Mouse (Mus musculus): Measurements from ENCODE around the gene Myf6. TPM values are rescaled to one million over a fixed set of nuclear protein-coding genes. Genes with fewer than 3 reads are reported as not detected.

Myf6 gene
- polyA plus RNA-seq (2014; fragmentation: Nextera tagmentation; extraction: Ambion mirVana) = 0.14 and 0.18 TPM in 2 replicates

DNA sequence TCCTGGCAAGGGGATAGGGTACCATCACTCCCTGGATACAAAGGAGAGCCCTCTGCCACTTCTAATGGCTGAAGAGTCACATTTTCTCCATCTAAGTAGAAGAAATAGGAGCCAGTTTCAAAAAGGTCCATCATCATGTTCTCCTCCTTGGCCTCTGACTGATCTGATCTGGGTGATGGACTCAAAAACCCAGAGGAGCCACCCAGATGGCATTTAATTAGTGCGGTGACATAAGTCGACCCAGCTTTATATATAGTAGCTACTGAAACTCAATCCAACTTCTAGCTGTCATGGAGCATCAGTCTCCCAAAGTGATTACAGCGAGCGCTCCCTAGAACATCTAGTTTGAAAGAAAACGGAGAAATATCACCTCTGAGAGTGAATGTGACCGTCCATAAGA is at the start of gene Myf6:
TSS of gene Myf6 (minus strand) at position 170 of the 400 bp plus-strand sequence.
- ATAC-seq (replicated peaks; ENCODE audit: low FRiP score) (no peak), DNase-seq (ENCODE audit: low spot score) (no peak)
- Histone ChIP-seq H3K9me3 (ENCODE audit: control insufficient read depth, low read length) (no peaks in the 10 kb centered on the region), H3K36me3 (ENCODE audit: control insufficient read depth, insufficient read depth, low read length) (no peaks in the 10 kb centered on the region), H3K4me3 (ENCODE audit: low read depth, low read length) (no peak within 1 kb of the TSS), H3K9ac (ENCODE audit: low read depth, low read length) (no peak within 1 kb of the TSS), H3K4me2 (peak within 1 kb of the TSS; percentile 41), H3K4me1 (replicated peaks; ENCODE audit: control insufficient read depth, insufficient read depth, low read length) (no peaks in the 10 kb centered on the region), H3K27ac (ENCODE audit: low read depth, low read length) (no peak within 1 kb of the TSS), H3K27me3 (replicated peaks; ENCODE audit: control insufficient read depth, insufficient read depth, low read length) (no peaks in the 10 kb centered on the region)
- 84% methylated on average over 6 of the region's 6 CpGs for WGBS

DNA sequence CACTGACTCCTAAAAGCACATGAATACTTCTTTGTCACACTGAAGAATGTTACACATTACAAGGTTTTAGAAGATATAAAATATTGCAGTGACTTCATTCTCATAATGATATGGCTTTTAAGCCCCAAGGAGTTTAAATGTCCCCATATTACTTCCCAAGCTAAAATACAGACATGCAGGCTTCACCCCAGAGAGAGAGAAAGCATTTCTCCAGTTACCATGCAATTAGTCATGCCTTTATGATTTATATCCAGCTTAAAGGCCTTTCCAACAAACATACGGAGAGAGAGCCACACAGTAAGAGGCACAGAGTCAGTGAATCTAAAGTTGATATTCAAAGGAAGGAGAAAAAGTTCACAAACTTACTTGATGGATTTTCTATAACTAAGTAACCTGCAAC is 48.5 kb upstream of the Myf6 start:
- DNase-seq (ENCODE audit: low spot score) (no peak), ATAC-seq (replicated peaks; ENCODE audit: low FRiP score) (no peak)
- Histone ChIP-seq H3K27ac (ENCODE audit: low read depth, low read length) (no peak overlapping the region), H3K27me3 (replicated peaks; ENCODE audit: control insufficient read depth, insufficient read depth, low read length) (no peaks in the 10 kb centered on the region), H3K9ac (ENCODE audit: low read depth, low read length) (no peak overlapping the region), H3K4me1 (replicated peaks; ENCODE audit: control insufficient read depth, insufficient read depth, low read length) (no peaks in the 10 kb centered on the region), H3K9me3 (ENCODE audit: control insufficient read depth, low read length) (no peaks in the 10 kb centered on the region), H3K4me2 (no peak overlapping the region), H3K36me3 (ENCODE audit: control insufficient read depth, insufficient read depth, low read length) (no peaks in the 10 kb centered on the region), H3K4me3 (ENCODE audit: low read depth, low read length) (no peak overlapping the region)
- 48% methylated on average over 1 of the region's 1 CpGs for WGBS

DNA sequence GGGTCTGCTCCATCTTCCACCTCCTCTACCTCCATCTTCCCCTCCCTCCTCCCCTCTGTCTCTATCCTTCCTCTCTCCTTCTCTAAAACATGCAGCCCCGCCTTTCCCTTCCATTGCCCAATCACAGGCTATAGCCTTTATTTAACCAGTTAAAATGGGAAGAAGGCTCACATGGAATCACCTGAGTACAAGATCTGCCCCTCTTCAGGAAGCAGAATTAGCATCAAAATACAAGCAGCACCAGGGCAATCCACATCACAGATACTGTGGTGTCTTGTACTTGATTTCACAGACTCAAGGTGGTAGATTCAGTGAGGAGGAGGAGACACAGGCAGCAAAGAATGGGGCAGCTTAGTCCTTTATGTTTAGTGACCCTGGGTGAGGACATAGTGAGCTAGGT is 34.2 kb upstream of the Myf6 start:
- Histone ChIP-seq H3K9ac (ENCODE audit: low read depth, low read length) (no peak overlapping the region), H3K27ac (ENCODE audit: low read depth, low read length) (no peak overlapping the region), H3K4me3 (ENCODE audit: low read depth, low read length) (no peak overlapping the region), H3K27me3 (replicated peaks; ENCODE audit: control insufficient read depth, insufficient read depth, low read length) (no peaks in the 10 kb centered on the region), H3K4me2 (no peak overlapping the region), H3K9me3 (ENCODE audit: control insufficient read depth, low read length) (no peaks in the 10 kb centered on the region), H3K4me1 (replicated peaks; ENCODE audit: control insufficient read depth, insufficient read depth, low read length) (no peaks in the 10 kb centered on the region), H3K36me3 (ENCODE audit: control insufficient read depth, insufficient read depth, low read length) (no peaks in the 10 kb centered on the region)
- no peak for DNase-seq (ENCODE audit: low spot score)
- no peak for ATAC-seq (replicated peaks; ENCODE audit: low FRiP score)
- 57% methylated on average over 1 of the region's 1 CpGs for WGBS

DNA sequence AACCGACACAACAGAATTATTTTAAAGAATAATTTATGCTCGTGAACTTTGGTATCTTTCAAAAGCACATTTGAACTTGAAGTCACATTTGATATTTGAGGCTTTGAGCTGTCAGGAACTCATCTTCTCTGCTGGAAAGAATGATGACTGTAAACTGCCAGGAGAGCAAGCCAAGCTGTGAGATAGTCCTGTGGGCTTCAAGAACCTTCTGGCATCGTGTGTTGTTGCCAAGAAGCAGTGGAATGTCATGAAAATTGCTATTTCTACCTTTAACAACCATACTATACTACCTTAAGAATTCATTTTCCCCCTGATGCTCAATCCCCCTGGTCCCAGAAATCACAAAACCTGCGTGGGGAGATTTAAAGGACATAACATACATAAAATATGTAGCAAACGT is 24.7 kb upstream of the Myf6 start:
- no peaks in the 10 kb centered on the region for H3K27me3 ChIP-seq (replicated peaks; ENCODE audit: control insufficient read depth, insufficient read depth, low read length)
- DNase-seq (ENCODE audit: low spot score) = no peak
- no peak for ATAC-seq (replicated peaks; ENCODE audit: low FRiP score)
- 71% methylated on average over 5 of the region's 5 CpGs for WGBS
- H3K36me3 ChIP-seq (ENCODE audit: control insufficient read depth, insufficient read depth, low read length) = no peaks in the 10 kb centered on the region
- no peak overlapping the region for H3K4me3 ChIP-seq (ENCODE audit: low read depth, low read length)
- no peaks in the 10 kb centered on the region for H3K9me3 ChIP-seq (ENCODE audit: control insufficient read depth, low read length)
- no peaks in the 10 kb centered on the region for H3K4me1 ChIP-seq (replicated peaks; ENCODE audit: control insufficient read depth, insufficient read depth, low read length)
- H3K27ac ChIP-seq (ENCODE audit: low read depth, low read length) = no peak overlapping the region
- H3K4me2 ChIP-seq = no peak overlapping the region
- H3K9ac ChIP-seq (ENCODE audit: low read depth, low read length) = no peak overlapping the region

DNA sequence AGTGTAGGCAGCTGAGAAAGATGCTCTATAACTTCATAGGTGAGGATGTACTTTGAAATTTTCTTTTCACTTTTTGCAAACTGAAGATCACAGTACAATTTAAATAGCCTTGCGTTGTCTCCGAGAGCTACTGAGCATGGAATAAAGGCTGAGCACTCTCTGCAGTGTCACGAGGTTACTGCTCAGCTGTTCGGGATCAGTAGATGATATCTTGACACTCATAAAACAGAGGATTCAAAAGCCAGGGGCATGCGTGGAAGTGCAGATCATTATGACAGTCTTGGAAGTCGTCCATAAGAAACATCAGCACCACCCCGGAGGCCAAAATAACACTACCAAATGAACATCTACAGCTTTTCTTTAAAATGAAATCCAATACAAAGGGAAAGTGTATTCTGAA is 22.1 kb upstream of the Myf6 start:
- ATAC-seq (replicated peaks; ENCODE audit: low FRiP score) = no peak

DNA sequence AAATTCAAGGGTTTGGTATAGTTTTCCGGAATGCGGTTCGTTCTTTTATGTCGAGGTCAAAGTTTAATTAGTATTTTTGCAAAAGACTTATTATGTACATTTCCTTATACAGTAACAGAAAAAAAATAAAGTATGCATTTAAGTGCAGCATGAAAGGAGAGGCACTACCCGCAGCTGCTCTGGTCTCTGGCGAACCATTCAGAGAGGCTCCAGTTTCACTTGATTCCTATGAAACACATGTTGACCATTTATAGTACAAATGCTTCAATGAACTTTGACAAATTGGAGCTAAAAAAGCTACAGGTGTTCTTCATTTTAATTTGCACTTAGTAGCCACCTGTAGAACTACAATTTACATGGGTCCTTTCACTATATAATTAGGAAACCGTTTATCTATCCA is 20.2 kb upstream of the Myf6 start:
- Histone ChIP-seq H3K9ac (ENCODE audit: low read depth, low read length) (no peak overlapping the region), H3K9me3 (ENCODE audit: control insufficient read depth, low read length) (no peaks in the 10 kb centered on the region), H3K27me3 (replicated peaks; ENCODE audit: control insufficient read depth, insufficient read depth, low read length) (no peaks in the 10 kb centered on the region), H3K27ac (ENCODE audit: low read depth, low read length) (no peak overlapping the region), H3K4me1 (replicated peaks; ENCODE audit: control insufficient read depth, insufficient read depth, low read length) (no peaks in the 10 kb centered on the region), H3K4me3 (ENCODE audit: low read depth, low read length) (no peak overlapping the region), H3K4me2 (no peak overlapping the region), H3K36me3 (ENCODE audit: control insufficient read depth, insufficient read depth, low read length) (no peaks in the 10 kb centered on the region)
- WGBS = 81% methylated on average over 7 of the region's 7 CpGs
- no peak for ATAC-seq (replicated peaks; ENCODE audit: low FRiP score)
- DNase-seq (ENCODE audit: low spot score) = no peak

More for the DNA sequence above, 22.1 kb upstream of the Myf6 start:
- Histone ChIP-seq H3K27me3 (replicated peaks; ENCODE audit: control insufficient read depth, insufficient read depth, low read length) (no peaks in the 10 kb centered on the region), H3K4me3 (ENCODE audit: low read depth, low read length) (no peak overlapping the region), H3K27ac (ENCODE audit: low read depth, low read length) (no peak overlapping the region), H3K9ac (ENCODE audit: low read depth, low read length) (no peak overlapping the region), H3K9me3 (ENCODE audit: control insufficient read depth, low read length) (no peaks in the 10 kb centered on the region), H3K4me1 (replicated peaks; ENCODE audit: control insufficient read depth, insufficient read depth, low read length) (no peaks in the 10 kb centered on the region), H3K36me3 (ENCODE audit: control insufficient read depth, insufficient read depth, low read length) (no peaks in the 10 kb centered on the region), H3K4me2 (no peak overlapping the region)
- DNase-seq (ENCODE audit: low spot score) = no peak
- 79% methylated on average over 7 of the region's 7 CpGs for WGBS

DNA sequence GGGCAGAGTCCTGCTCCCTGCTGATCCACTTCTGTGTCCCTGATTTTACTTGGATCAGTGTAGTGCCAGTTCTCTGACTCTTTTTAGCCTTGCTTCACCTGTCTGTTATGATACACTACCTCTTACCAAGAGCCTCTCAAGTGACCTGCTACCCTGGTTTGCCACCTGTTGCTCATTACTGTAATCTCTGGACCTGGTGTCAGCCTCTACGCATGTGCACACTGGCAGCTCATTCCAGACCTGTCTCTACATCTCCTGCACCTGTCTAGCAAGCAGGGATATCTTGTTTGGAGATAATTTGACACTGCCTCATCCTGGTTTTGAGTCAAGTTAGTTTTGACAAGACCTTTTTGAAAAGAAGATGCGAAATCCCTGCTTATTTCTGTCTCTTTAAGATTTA is 11.9 kb upstream of the Myf6 start:
- ATAC-seq (replicated peaks; ENCODE audit: low FRiP score) (no peak), DNase-seq (ENCODE audit: low spot score) (no peak)
- no peak overlapping the region for H3K9ac ChIP-seq (ENCODE audit: low read depth, low read length)
- H3K27ac ChIP-seq (ENCODE audit: low read depth, low read length) = no peak overlapping the region
- H3K27me3 ChIP-seq (replicated peaks; ENCODE audit: control insufficient read depth, insufficient read depth, low read length) = no peaks in the 10 kb centered on the region
- H3K4me1 ChIP-seq (replicated peaks; ENCODE audit: control insufficient read depth, insufficient read depth, low read length) = no peaks in the 10 kb centered on the region
- H3K4me3 ChIP-seq (ENCODE audit: low read depth, low read length) = no peak overlapping the region
- H3K36me3 ChIP-seq (ENCODE audit: control insufficient read depth, insufficient read depth, low read length) = no peaks in the 10 kb centered on the region
- 86% methylated on average over 2 of the region's 2 CpGs for WGBS
- H3K4me2 ChIP-seq = no peak overlapping the region
- no peaks in the 10 kb centered on the region for H3K9me3 ChIP-seq (ENCODE audit: control insufficient read depth, low read length)

DNA sequence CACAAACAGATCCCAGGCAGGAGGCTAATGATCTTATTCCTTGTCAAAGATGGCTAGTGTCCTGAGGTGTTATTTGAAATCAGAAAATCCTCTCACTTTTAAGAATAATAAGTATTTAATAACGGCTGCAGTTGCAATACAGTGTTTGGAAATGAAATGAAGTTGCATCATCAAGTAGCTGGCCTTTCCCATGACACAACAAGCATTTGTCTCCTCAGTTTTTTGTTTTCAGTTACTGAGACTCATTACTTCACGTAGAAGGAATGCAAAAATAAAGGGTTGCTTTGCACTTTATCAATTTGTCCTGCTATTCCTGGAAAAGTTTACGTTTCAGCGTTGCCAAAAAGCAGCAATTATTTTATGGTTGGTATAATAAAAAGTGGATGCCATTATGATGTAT is 8.9 kb upstream of the Myf6 start:
- no peaks in the 10 kb centered on the region for H3K36me3 ChIP-seq (ENCODE audit: control insufficient read depth, insufficient read depth, low read length)
- H3K4me3 ChIP-seq (ENCODE audit: low read depth, low read length) = no peak overlapping the region
- ATAC-seq (replicated peaks; ENCODE audit: low FRiP score) (no peak), DNase-seq (ENCODE audit: low spot score) (no peak)
- H3K27me3 ChIP-seq (replicated peaks; ENCODE audit: control insufficient read depth, insufficient read depth, low read length) = no peaks in the 10 kb centered on the region
- no peaks in the 10 kb centered on the region for H3K4me1 ChIP-seq (replicated peaks; ENCODE audit: control insufficient read depth, insufficient read depth, low read length)
- no peak overlapping the region for H3K9ac ChIP-seq (ENCODE audit: low read depth, low read length)
- no peaks in the 10 kb centered on the region for H3K9me3 ChIP-seq (ENCODE audit: control insufficient read depth, low read length)
- no peak overlapping the region for H3K4me2 ChIP-seq
- 76% methylated on average over 4 of the region's 4 CpGs for WGBS
- no peak overlapping the region for H3K27ac ChIP-seq (ENCODE audit: low read depth, low read length)

DNA sequence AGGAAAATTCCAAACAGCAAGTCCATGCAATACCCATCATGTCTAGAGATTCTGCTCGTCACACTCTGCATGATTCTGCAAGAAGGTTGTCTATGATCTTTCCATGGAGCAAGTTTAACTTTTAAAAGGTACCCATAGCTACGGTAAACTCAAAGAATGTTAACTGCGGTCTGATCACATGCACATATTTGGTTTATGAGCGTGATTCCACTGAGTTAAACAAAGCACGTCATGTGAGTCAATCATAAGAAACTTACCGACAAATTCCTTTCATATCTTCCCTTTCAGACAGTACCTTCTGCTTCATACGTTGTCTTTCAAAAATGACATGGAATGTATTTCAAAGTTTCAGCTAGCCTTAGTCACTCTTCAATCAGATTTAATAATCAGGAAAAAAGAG is 7.7 kb upstream of the Myf6 start:
- H3K4me2 ChIP-seq = no peak overlapping the region
- H3K4me3 ChIP-seq (ENCODE audit: low read depth, low read length) = no peak overlapping the region
- ATAC-seq (replicated peaks; ENCODE audit: low FRiP score) (no peak), DNase-seq (ENCODE audit: low spot score) (no peak)
- H3K36me3 ChIP-seq (ENCODE audit: control insufficient read depth, insufficient read depth, low read length) = no peaks in the 10 kb centered on the region
- WGBS = 85% methylated on average over 7 of the region's 7 CpGs
- H3K9ac ChIP-seq (ENCODE audit: low read depth, low read length) = no peak overlapping the region
- H3K9me3 ChIP-seq (ENCODE audit: control insufficient read depth, low read length) = no peaks in the 10 kb centered on the region
- no peak overlapping the region for H3K27ac ChIP-seq (ENCODE audit: low read depth, low read length)
- no peaks in the 10 kb centered on the region for H3K4me1 ChIP-seq (replicated peaks; ENCODE audit: control insufficient read depth, insufficient read depth, low read length)
- H3K27me3 ChIP-seq (replicated peaks; ENCODE audit: control insufficient read depth, insufficient read depth, low read length) = no peaks in the 10 kb centered on the region

Measured in liver, embryonic 11.5 days (tissue).